Mouse (Mus musculus): ENCODE measurements around the gene Ifitm2.

- TF ChIP-seq ZC3H11A (IDR thresholded peaks at IDR 0.05; ENCODE audit: borderline replicate concordance, low read depth, low read length), result no peak
- TF ChIP-seq CHD2 (IDR thresholded peaks at IDR 0.05; ENCODE audit: low read depth, low read length), result no peak
- no peak for TF ChIP-seq HCFC1 (IDR thresholded peaks at IDR 0.05; ENCODE audit: borderline replicate concordance, insufficient read depth, low read length)
Observed at GRCm38 (mm10) chr7:140943356-140943755, 12.4 kb downstream of the Ifitm2 start.
